Mouse (Mus musculus): ENCODE results near the gene Polr3b. TPM values are rescaled to one million over a fixed set of nuclear protein-coding genes. Genes with fewer than 3 reads are reported as not detected.

The Polr3b gene
- polyA plus RNA-seq, 1 experiment, result 4.8 TPM

DNA sequence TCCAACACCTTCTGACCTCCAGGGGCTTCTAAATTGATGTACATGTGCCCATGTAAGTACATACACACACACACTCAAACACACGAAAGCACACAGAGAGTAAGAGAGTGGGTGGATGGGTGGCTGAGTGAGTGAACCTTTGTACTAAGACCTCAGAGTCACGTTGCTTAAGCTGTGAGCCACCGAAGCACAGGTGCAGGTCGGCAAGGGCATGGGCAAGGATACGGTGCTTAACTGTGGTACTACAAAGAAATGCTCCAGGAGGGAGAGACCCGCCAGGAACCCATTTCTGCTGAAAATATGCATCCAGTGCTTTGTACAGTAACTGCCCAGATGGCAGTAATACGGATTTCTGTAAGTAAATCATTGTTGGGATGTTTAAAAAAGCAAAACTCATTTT is 93.5 kb downstream of the Polr3b start:
- H3K27me3 ChIP-seq (ENCODE audit: control insufficient read depth, insufficient read depth, low read length), result no peaks in the 10 kb centered on the region
- TF ChIP-seq POLR2A (IDR thresholded peaks at IDR 0.05; ENCODE audit: control insufficient read depth, low read depth, low read length) (no peak), CTCF (IDR thresholded peaks at IDR 0.05; ENCODE audit: control insufficient read depth, insufficient read depth, insufficient replicate concordance, low read depth, low read length) (no peak)
- no peak overlapping the region for H3K4me3 ChIP-seq (ENCODE audit: control insufficient read depth, low read depth, low read length)
- H3K27ac ChIP-seq (ENCODE audit: control insufficient read depth, insufficient read depth, low read depth, low read length), result no peak overlapping the region
- no peaks in the 10 kb centered on the region; the same call in 1 of the 2 replicates for H3K36me3 ChIP-seq (ENCODE audit: control insufficient read depth, insufficient read depth, low read length)
- H3K4me1 ChIP-seq (ENCODE audit: control insufficient read depth, insufficient read depth, low read length), result no peaks in the 10 kb centered on the region; the same call in none of the 2 replicates

- no peak overlapping the region for H3K4me3 ChIP-seq (ENCODE audit: control insufficient read depth, low read depth, low read length)
- no peaks in the 10 kb centered on the region; the same call in none of the 2 replicates for H3K4me1 ChIP-seq (ENCODE audit: control insufficient read depth, insufficient read depth, low read length)
- H3K27ac ChIP-seq (ENCODE audit: control insufficient read depth, insufficient read depth, low read depth, low read length), result no peak overlapping the region
- TF ChIP-seq POLR2A (IDR thresholded peaks at IDR 0.05; ENCODE audit: control insufficient read depth, low read depth, low read length) (no peak), CTCF (IDR thresholded peaks at IDR 0.05; ENCODE audit: control insufficient read depth, insufficient read depth, insufficient replicate concordance, low read depth, low read length) (no peak)
- no peaks in the 10 kb centered on the region for H3K27me3 ChIP-seq (ENCODE audit: control insufficient read depth, insufficient read depth, low read length)
- no peaks in the 10 kb centered on the region; the same call in 1 of the 2 replicates for H3K36me3 ChIP-seq (ENCODE audit: control insufficient read depth, insufficient read depth, low read length)
These were observed 94.5 kb downstream of the Polr3b start for GRCm38 (mm10) chr10:84716581-84716980.

DNA sequence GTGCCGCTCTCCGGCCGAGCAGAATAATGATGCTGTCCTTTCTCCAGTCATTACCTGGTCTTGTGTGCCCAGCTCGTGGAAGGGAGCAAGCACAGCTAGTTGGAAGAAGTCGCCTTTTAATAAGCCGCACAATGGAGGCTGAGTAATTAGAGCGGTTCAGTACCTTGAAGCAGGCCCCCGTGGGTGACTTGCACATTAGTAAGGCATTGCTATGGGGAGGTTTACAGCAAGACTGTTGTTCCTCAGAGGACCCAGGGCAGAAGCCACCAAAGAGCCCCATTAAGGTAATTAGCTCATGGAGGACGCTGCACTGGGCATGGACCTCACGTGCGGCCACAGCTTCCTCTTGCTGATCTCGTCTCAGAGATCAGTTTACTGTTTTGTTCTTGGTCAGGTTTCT is 100.6 kb downstream of the Polr3b start:
- H3K4me1 ChIP-seq (ENCODE audit: control insufficient read depth, insufficient read depth, low read length), result no peaks in the 10 kb centered on the region
- no peak for TF ChIP-seq POLR2A (IDR thresholded peaks at IDR 0.05; ENCODE audit: control insufficient read depth, low read depth, low read length)
- no peak for TF ChIP-seq CTCF (IDR thresholded peaks at IDR 0.05; ENCODE audit: control insufficient read depth, insufficient read depth, insufficient replicate concordance, low read depth, low read length)
- H3K27me3 ChIP-seq (ENCODE audit: control insufficient read depth, insufficient read depth, low read length), result no peaks in the 10 kb centered on the region
- no peak overlapping the region for H3K4me3 ChIP-seq (ENCODE audit: control insufficient read depth, low read depth, low read length)
- H3K27ac ChIP-seq (ENCODE audit: control insufficient read depth, insufficient read depth, low read depth, low read length), result no peak overlapping the region
- no peaks in the 10 kb centered on the region; the same call in 1 of the 2 replicates for H3K36me3 ChIP-seq (ENCODE audit: control insufficient read depth, insufficient read depth, low read length)

DNA sequence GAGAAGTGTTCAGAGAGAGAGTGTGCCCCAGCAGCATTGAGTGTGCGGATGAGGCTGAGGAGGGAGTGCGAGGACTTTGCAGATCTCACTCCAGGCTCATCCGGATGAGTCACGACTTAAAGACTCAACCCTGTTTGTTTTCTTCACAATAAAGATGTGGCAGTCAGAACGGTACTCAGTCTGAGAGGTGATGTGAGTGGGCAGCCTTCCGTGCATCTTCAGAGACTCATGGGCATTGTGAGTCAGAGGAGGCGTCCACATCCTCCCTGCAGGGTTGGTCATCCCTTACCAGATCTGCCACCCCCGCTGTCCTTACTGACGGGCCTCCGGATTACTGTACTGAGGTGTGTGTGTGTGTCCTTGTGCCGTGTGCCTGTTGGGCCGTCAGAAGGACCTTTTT is 104.9 kb downstream of the Polr3b start:
- no peaks in the 10 kb centered on the region for H3K4me1 ChIP-seq (ENCODE audit: control insufficient read depth, insufficient read depth, low read length)
- H3K4me3 ChIP-seq (ENCODE audit: control insufficient read depth, low read depth, low read length), result no peak overlapping the region
- no peaks in the 10 kb centered on the region for H3K27me3 ChIP-seq (ENCODE audit: control insufficient read depth, insufficient read depth, low read length)
- no peak overlapping the region for H3K27ac ChIP-seq (ENCODE audit: control insufficient read depth, insufficient read depth, low read depth, low read length)
- TF ChIP-seq CTCF (IDR thresholded peaks at IDR 0.05; ENCODE audit: control insufficient read depth, insufficient read depth, insufficient replicate concordance, low read depth, low read length) (no peak), POLR2A (IDR thresholded peaks at IDR 0.05; ENCODE audit: control insufficient read depth, low read depth, low read length) (no peak)
- no peaks in the 10 kb centered on the region for H3K36me3 ChIP-seq (ENCODE audit: control insufficient read depth, insufficient read depth, low read length)

- Histone ChIP-seq H3K27ac (ENCODE audit: control insufficient read depth, insufficient read depth, low read depth, low read length) (no peak overlapping the region), H3K4me1 (ENCODE audit: control insufficient read depth, insufficient read depth, low read length) (no peaks in the 10 kb centered on the region), H3K36me3 (ENCODE audit: control insufficient read depth, insufficient read depth, low read length) (no peaks in the 10 kb centered on the region), H3K4me3 (ENCODE audit: control insufficient read depth, low read depth, low read length) (no peak overlapping the region), H3K27me3 (ENCODE audit: control insufficient read depth, insufficient read depth, low read length) (no peaks in the 10 kb centered on the region)
- TF ChIP-seq POLR2A (IDR thresholded peaks at IDR 0.05; ENCODE audit: control insufficient read depth, low read depth, low read length) (no peak), CTCF (IDR thresholded peaks at IDR 0.05; ENCODE audit: control insufficient read depth, insufficient read depth, insufficient replicate concordance, low read depth, low read length) (no peak)
These were observed 105.7 kb downstream of the Polr3b start for GRCm38 (mm10) chr10:84727760-84728159.

- Histone ChIP-seq H3K4me3 (ENCODE audit: control insufficient read depth, low read depth, low read length) (no peak overlapping the region), H3K36me3 (ENCODE audit: control insufficient read depth, insufficient read depth, low read length) (no peaks in the 10 kb centered on the region), H3K27ac (ENCODE audit: control insufficient read depth, insufficient read depth, low read depth, low read length) (no peak overlapping the region), H3K4me1 (ENCODE audit: control insufficient read depth, insufficient read depth, low read length) (no peaks in the 10 kb centered on the region), H3K27me3 (ENCODE audit: control insufficient read depth, insufficient read depth, low read length) (no peaks in the 10 kb centered on the region)
- TF ChIP-seq POLR2A (IDR thresholded peaks at IDR 0.05; ENCODE audit: control insufficient read depth, low read depth, low read length) (no peak), CTCF (IDR thresholded peaks at IDR 0.05; ENCODE audit: control insufficient read depth, insufficient read depth, insufficient replicate concordance, low read depth, low read length) (peak; percentile 69; the same call in 1 of the 2 replicates)
These were observed 108.0 kb downstream of the Polr3b start for GRCm38 (mm10) chr10:84730078-84730477.

- no peak for TF ChIP-seq CTCF (IDR thresholded peaks at IDR 0.05; ENCODE audit: control insufficient read depth, insufficient read depth, insufficient replicate concordance, low read depth, low read length)
- TF ChIP-seq POLR2A (IDR thresholded peaks at IDR 0.05; ENCODE audit: control insufficient read depth, low read depth, low read length), result no peak
- no peaks in the 10 kb centered on the region for H3K36me3 ChIP-seq (ENCODE audit: control insufficient read depth, insufficient read depth, low read length)
- no peak overlapping the region for H3K27ac ChIP-seq (ENCODE audit: control insufficient read depth, insufficient read depth, low read depth, low read length)
These were observed 108.9 kb downstream of the Polr3b start for GRCm38 (mm10) chr10:84730956-84731355.

GRCm38 (mm10) chr10:84733511-84733910 is 111.4 kb downstream of the Polr3b start:
- no peaks in the 10 kb centered on the region for H3K27me3 ChIP-seq (ENCODE audit: control insufficient read depth, insufficient read depth, low read length)
- H3K27ac ChIP-seq (ENCODE audit: control insufficient read depth, insufficient read depth, low read depth, low read length), result no peak overlapping the region
- no peak for TF ChIP-seq CTCF (IDR thresholded peaks at IDR 0.05; ENCODE audit: control insufficient read depth, insufficient read depth, insufficient replicate concordance, low read depth, low read length)
- TF ChIP-seq POLR2A (IDR thresholded peaks at IDR 0.05; ENCODE audit: control insufficient read depth, low read depth, low read length), result no peak
- no peak overlapping the region for H3K4me3 ChIP-seq (ENCODE audit: control insufficient read depth, low read depth, low read length)
- no peaks in the 10 kb centered on the region for H3K36me3 ChIP-seq (ENCODE audit: control insufficient read depth, insufficient read depth, low read length)
- H3K4me1 ChIP-seq (ENCODE audit: control insufficient read depth, insufficient read depth, low read length), result no peaks in the 10 kb centered on the region

More at GRCm38 (mm10) chr10:84730956-84731355, 108.9 kb downstream of the Polr3b start:
- Histone ChIP-seq H3K4me1 (ENCODE audit: control insufficient read depth, insufficient read depth, low read length) (no peaks in the 10 kb centered on the region), H3K27me3 (ENCODE audit: control insufficient read depth, insufficient read depth, low read length) (no peaks in the 10 kb centered on the region), H3K4me3 (ENCODE audit: control insufficient read depth, low read depth, low read length) (no peak overlapping the region)
